Mouse (Mus musculus): ENCODE measurements at regions not wholly inside any gene's neighbourhood (a gene's known extent, or its start where the extent isn't known, plus 50 kb on each side); places are given as distances from the start of the nearest gene placed in this dataset.

- DNase-seq (ENCODE audit: low spot score) = peak; percentile 67
Observed at GRCm38 (mm10) chr6:116767738-116768522, 51.2 kb upstream of the Tmem72 start.

GRCm38 (mm10) chr6:116774954-116775675, 58.4 kb upstream of the Tmem72 start:
- no peak for DNase-seq (ENCODE audit: low spot score)

GRCm38 (mm10) chr6:116786553-116787335, 70.0 kb upstream of the Tmem72 start:
- no peak for DNase-seq (ENCODE audit: low spot score)

- no peak for DNase-seq (ENCODE audit: low spot score)
Observed at GRCm38 (mm10) chr6:116793321-116793960, 76.7 kb upstream of the Tmem72 start.

- no peak for DNase-seq (ENCODE audit: low spot score)
Observed at GRCm38 (mm10) chr6:116793961-116794336, 77.2 kb upstream of the Tmem72 start.

GRCm38 (mm10) chr6:116821215-116821912, 104.7 kb upstream of the Tmem72 start:
- DNase-seq (ENCODE audit: low spot score) = no peak

- DNase-seq (ENCODE audit: low spot score) = no peak
Observed at GRCm38 (mm10) chr6:116822605-116823004, 105.9 kb upstream of the Tmem72 start.

- DNase-seq (ENCODE audit: low spot score) = no peak
Observed at GRCm38 (mm10) chr6:116825628-116826027, 108.9 kb upstream of the Tmem72 start.

- DNase-seq (ENCODE audit: low spot score) = no peak
Observed at GRCm38 (mm10) chr6:116829341-116829740, 112.6 kb upstream of the Tmem72 start.

GRCm38 (mm10) chr6:116845990-116846862, 129.5 kb upstream of the Tmem72 start:
- DNase-seq (ENCODE audit: low spot score) = peak; percentile 22

- DNase-seq (ENCODE audit: low spot score) = no peak
Observed at GRCm38 (mm10) chr6:116848538-116849093, 131.9 kb upstream of the Tmem72 start.

- DNase-seq (ENCODE audit: low spot score) = no peak
Observed at GRCm38 (mm10) chr6:116854029-116854428, 137.3 kb upstream of the Tmem72 start.

GRCm38 (mm10) chr6:116856093-116856492, 139.4 kb upstream of the Tmem72 start:
- DNase-seq (ENCODE audit: low spot score) = no peak

- no peak for DNase-seq (ENCODE audit: low spot score)
Observed at GRCm38 (mm10) chr6:116856917-116857491, 140.3 kb upstream of the Tmem72 start.

GRCm38 (mm10) chr6:116863130-116863529, 146.4 kb upstream of the Tmem72 start:
- no peak for DNase-seq (ENCODE audit: low spot score)

- no peak for DNase-seq (ENCODE audit: low spot score)
Observed at GRCm38 (mm10) chr6:116863626-116864025, 146.9 kb upstream of the Tmem72 start.

- no peak for DNase-seq (ENCODE audit: low spot score)
Observed at GRCm38 (mm10) chr6:116893299-116893698, 176.6 kb upstream of the Tmem72 start.

GRCm38 (mm10) chr6:116894252-116894651, 177.5 kb upstream of the Tmem72 start:
- no peak for DNase-seq (ENCODE audit: low spot score)

GRCm38 (mm10) chr6:116895114-116895513, 178.4 kb upstream of the Tmem72 start:
- DNase-seq (ENCODE audit: low spot score) = peak; percentile 17

GRCm38 (mm10) chr6:116896132-116896630, 179.5 kb upstream of the Tmem72 start:
- DNase-seq (ENCODE audit: low spot score) = no peak
